Mouse (Mus musculus): ENCODE measurements at regions not wholly inside any gene's neighbourhood (a gene's known extent, or its start where the extent isn't known, plus 50 kb on each side); places are given as distances from the start of the nearest gene placed in this dataset.

GRCm38 (mm10) chr14:123062908-123063307 is 79.1 kb upstream of the Tmtc4 start:
- DNase-seq (ENCODE audit: low spot score) (no peak), ATAC-seq (ENCODE audit: insufficient read depth, low FRiP score, low TSS enrichment) (no peak)
- H3K4me1 ChIP-seq (ENCODE audit: control insufficient read depth, insufficient read depth, low read length): no peaks in the 10 kb centered on the region
- WGBS: 52% methylated on average over 1 of the region's 1 CpGs
- H3K9me3 ChIP-seq (ENCODE audit: control insufficient read depth, low read length): no peaks in the 10 kb centered on the region
- H3K27ac ChIP-seq (ENCODE audit: low read depth, low read length): no peak overlapping the region
- H3K27me3 ChIP-seq (ENCODE audit: control insufficient read depth, insufficient read depth, low read length): no peaks in the 10 kb centered on the region
- no peak overlapping the region for H3K4me2 ChIP-seq (ENCODE audit: low read depth)
- no peak overlapping the region for H3K4me3 ChIP-seq (ENCODE audit: low read depth, low read length)
- no peaks in the 10 kb centered on the region for H3K36me3 ChIP-seq (ENCODE audit: control insufficient read depth, insufficient read depth, low read length)
- H3K9ac ChIP-seq (ENCODE audit: low read length): no peak overlapping the region

- H3K9ac ChIP-seq (ENCODE audit: low read length): no peak overlapping the region
- H3K27ac ChIP-seq (ENCODE audit: low read depth, low read length): no peak overlapping the region
- DNase-seq (ENCODE audit: low spot score): no peak
- 76% methylated on average over 4 of the region's 4 CpGs for WGBS
- H3K27me3 ChIP-seq (ENCODE audit: control insufficient read depth, insufficient read depth, low read length): no peaks in the 10 kb centered on the region
- no peaks in the 10 kb centered on the region for H3K9me3 ChIP-seq (ENCODE audit: control insufficient read depth, low read length)
- no peak overlapping the region for H3K4me2 ChIP-seq (ENCODE audit: low read depth)
- no peaks in the 10 kb centered on the region for H3K4me1 ChIP-seq (ENCODE audit: control insufficient read depth, insufficient read depth, low read length)
- no peak for ATAC-seq (ENCODE audit: insufficient read depth, low FRiP score, low TSS enrichment)
- H3K4me3 ChIP-seq (ENCODE audit: low read depth, low read length): no peak overlapping the region
- H3K36me3 ChIP-seq (ENCODE audit: control insufficient read depth, insufficient read depth, low read length): no peaks in the 10 kb centered on the region
These were observed 73.1 kb upstream of the Tmtc4 start for GRCm38 (mm10) chr14:123056976-123057375.

- ATAC-seq (ENCODE audit: insufficient read depth, low FRiP score, low TSS enrichment): no peak
- Histone ChIP-seq H3K36me3 (ENCODE audit: control insufficient read depth, insufficient read depth, low read length) (no peaks in the 10 kb centered on the region), H3K9ac (ENCODE audit: low read length) (no peak overlapping the region), H3K27me3 (ENCODE audit: control insufficient read depth, insufficient read depth, low read length) (no peaks in the 10 kb centered on the region), H3K4me2 (ENCODE audit: low read depth) (no peak overlapping the region), H3K27ac (ENCODE audit: low read depth, low read length) (no peak overlapping the region), H3K9me3 (ENCODE audit: control insufficient read depth, low read length) (no peaks in the 10 kb centered on the region), H3K4me1 (ENCODE audit: control insufficient read depth, insufficient read depth, low read length) (no peaks in the 10 kb centered on the region), H3K4me3 (ENCODE audit: low read depth, low read length) (no peak overlapping the region)
- no peak for DNase-seq (ENCODE audit: low spot score)
These were observed 64.6 kb upstream of the Tmtc4 start for GRCm38 (mm10) chr14:123048451-123048850.

GRCm38 (mm10) chr14:123040046-123040445 is 56.2 kb upstream of the Tmtc4 start:
- Histone ChIP-seq H3K36me3 (ENCODE audit: control insufficient read depth, insufficient read depth, low read length) (no peaks in the 10 kb centered on the region), H3K4me1 (ENCODE audit: control insufficient read depth, insufficient read depth, low read length) (no peaks in the 10 kb centered on the region), H3K4me3 (ENCODE audit: low read depth, low read length) (no peak overlapping the region), H3K9ac (ENCODE audit: low read length) (no peak overlapping the region), H3K4me2 (ENCODE audit: low read depth) (no peak overlapping the region), H3K27me3 (ENCODE audit: control insufficient read depth, insufficient read depth, low read length) (no peaks in the 10 kb centered on the region), H3K9me3 (ENCODE audit: control insufficient read depth, low read length) (no peaks in the 10 kb centered on the region), H3K27ac (ENCODE audit: low read depth, low read length) (no peak overlapping the region)
- DNase-seq (ENCODE audit: low spot score): no peak
- ATAC-seq (ENCODE audit: insufficient read depth, low FRiP score, low TSS enrichment): no peak

GRCm38 (mm10) chr14:123037444-123037843 is 53.6 kb upstream of the Tmtc4 start:
- Histone ChIP-seq H3K9me3 (ENCODE audit: control insufficient read depth, low read length) (no peaks in the 10 kb centered on the region), H3K4me3 (ENCODE audit: low read depth, low read length) (no peak overlapping the region), H3K4me2 (ENCODE audit: low read depth) (no peak overlapping the region), H3K9ac (ENCODE audit: low read length) (no peak overlapping the region), H3K36me3 (ENCODE audit: control insufficient read depth, insufficient read depth, low read length) (no peaks in the 10 kb centered on the region), H3K27ac (ENCODE audit: low read depth, low read length) (no peak overlapping the region), H3K4me1 (ENCODE audit: control insufficient read depth, insufficient read depth, low read length) (no peaks in the 10 kb centered on the region), H3K27me3 (ENCODE audit: control insufficient read depth, insufficient read depth, low read length) (no peaks in the 10 kb centered on the region)
- ATAC-seq (ENCODE audit: insufficient read depth, low FRiP score, low TSS enrichment): no peak
- DNase-seq (ENCODE audit: low spot score): no peak
- WGBS: 77% methylated on average over 2 of the region's 2 CpGs

Measured in neural tube, embryonic 11.5 days (tissue).